Mouse (Mus musculus): Measurements from ENCODE around the gene Gemin6. TPM values are rescaled to one million over a fixed set of nuclear protein-coding genes. Genes with fewer than 3 reads are reported as not detected.
"Not testable (repeated sequence)": the region's sequence is repeated elsewhere in the genome, so short reads cannot be mapped to it uniquely, and the experiment has no call there.

Gene Gemin6
- total RNA-seq (2015; ENCODE audit: low replicate concordance) = 5.9 and 14.1 TPM in 2 replicates
- 11.8 and 14.0 TPM in 2 replicates for total RNA-seq (2017; ENCODE audit: low replicate concordance)

DNA sequence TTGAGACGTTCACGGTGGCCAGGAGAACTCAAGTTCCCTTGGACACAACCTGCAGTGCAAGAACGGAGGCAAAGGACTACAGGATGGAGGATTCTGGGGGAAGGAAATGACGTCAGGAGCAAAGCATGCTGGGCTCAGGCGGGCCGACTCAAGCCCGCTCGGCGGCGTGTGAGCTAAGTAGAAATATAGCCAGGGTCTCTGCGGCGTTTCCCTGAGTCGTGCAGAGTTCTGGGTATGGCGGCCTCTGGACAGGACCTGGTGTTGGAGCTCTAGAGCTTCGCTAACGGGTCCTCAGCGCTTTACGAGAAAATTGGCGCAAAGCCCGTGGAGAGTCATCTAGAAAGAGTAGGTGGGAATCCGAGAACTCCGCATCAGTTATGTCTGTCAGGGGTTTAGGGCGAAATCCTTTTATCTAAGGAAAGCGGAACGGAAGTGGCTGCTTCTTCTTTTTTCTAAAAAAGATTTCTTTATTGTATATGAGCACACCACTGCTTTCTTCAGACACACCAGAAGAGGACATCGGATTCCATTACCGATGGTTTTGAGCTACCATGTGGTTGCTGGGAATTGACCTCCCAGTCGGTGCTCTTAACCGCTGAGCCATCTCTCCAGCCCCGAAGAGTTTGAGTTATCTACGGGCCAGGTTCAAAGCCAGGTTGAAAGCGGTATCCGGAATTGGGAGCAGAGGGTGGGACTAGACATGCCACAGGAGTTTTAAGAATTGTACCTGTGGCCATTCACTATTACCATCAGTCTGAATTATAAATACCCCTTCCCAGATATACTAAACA lies at the start of gene Gemin6:
Gene Gemin6, plus strand, starts transcription at position 116 of the 791 bp plus-strand sequence.
- peak; percentile 100 for ATAC-seq (replicated peaks; ENCODE audit: low FRiP score, poor library complexity, severe bottlenecking)

DNA sequence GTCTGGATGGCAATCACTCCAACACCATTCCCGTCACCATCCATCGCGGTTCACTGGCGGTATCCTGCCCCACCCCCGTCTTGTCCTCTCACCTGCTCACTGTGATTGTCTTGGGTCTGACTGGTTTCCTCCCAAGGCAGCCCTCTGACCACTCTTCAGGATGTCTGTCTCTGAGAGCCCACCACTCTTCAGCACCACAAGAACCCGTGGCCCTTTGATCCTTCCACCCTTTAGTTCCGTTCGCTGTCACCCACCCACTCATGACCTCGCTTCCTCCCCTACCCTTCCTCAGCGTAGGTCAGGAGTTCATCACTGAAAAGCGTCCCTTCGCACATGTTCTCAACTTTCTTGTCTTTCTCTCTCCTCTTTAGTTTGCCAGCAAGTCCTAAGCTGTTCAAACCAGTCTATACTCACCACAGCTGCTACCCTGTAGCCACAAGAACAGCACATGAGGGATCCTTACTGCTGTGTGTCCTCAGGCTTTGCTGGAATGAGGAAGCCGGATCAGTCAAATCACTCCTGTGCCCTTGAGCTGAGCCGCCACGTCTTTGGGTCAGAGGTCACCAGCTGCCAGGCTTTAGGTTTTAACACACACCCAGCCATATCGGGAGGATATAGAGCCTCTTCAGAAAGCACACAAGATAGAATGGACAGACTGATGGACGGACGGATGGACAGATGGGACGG lies 49.4 kb upstream of the Gemin6 start:
- no peak for ATAC-seq (replicated peaks; ENCODE audit: low FRiP score, poor library complexity, severe bottlenecking)

DNA sequence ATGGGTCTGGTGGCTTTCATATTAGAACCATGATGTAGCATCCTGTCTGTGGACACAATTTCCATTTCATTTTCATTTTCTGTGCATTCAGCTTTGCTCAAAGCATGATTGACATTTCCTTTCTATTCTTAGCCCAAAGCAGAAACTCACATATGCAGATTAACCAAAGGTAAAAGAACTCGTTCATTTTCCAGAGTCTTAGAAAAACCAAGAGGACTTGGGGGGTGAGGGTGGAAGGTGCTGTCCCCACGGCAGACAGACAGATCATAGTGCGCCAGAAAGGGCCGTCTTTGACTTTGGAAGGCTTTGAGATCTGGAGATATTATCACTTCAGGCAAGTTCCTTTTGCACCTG lies 48.9 kb upstream of the Gemin6 start:
- ATAC-seq (replicated peaks; ENCODE audit: low FRiP score, poor library complexity, severe bottlenecking) = no peak

DNA sequence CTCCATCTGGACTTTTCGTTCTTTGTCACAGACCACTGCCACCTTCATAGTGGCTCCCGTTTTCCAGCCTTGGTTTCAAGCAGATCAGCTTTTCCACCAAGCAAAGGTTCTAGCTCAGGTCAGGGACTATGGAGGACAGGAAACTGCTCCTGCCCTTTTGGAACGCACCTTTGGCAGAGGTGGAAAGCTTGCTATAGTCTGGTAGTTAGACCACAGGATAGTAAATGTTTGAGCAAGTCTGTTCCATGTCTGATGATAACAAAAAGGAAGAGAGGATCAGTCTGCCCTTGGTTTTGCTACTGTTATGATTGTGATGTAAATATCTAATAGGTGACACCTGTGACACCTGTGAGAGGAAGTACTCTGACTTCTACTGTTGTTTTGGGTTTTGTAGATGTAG lies 48.3 kb upstream of the Gemin6 start:
- no peak for ATAC-seq (replicated peaks; ENCODE audit: low FRiP score, poor library complexity, severe bottlenecking)

DNA sequence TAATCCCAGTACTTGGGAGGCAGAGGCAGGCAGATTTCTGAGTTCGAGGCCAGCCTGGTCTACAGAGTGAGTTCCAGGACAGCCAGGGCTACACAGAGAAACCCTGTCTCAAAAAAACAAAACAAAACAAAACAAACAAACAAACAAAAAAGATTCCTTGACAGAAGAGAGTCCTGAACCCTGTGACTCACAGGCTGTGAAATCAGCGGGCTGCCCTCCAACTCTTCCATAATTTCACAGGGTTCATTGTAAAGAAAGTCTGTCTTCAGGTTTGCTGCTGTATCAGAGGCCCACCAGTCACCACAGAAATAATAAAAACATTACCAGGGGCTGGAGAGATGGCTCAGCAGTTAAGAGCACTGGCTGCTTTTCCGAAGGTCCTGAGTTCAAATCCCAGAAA lies 45.4 kb upstream of the Gemin6 start:
- not testable (repeated sequence) for ATAC-seq (replicated peaks; ENCODE audit: low FRiP score, poor library complexity, severe bottlenecking)

DNA sequence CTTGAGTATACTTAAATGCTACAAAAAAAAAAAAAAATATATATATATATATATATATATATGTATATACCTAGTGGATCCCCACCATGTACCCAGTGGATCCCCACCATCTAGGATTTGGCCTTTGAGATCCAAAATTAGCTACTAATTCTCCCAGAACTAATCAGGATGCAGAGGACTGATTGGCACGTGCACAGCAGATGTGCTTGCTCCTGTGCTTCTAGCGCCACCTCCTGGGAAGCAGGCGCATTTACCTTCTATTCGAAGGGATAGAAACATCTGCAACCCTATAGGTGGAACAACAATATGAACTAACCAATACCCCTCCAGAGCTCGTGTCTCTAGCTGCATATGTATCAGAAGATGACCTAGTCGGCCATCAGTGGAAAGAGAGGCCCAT lies 44.3 kb upstream of the Gemin6 start:
- peak; percentile 68; the same call in 1 of the 2 replicates for ATAC-seq (replicated peaks; ENCODE audit: low FRiP score, poor library complexity, severe bottlenecking)

DNA sequence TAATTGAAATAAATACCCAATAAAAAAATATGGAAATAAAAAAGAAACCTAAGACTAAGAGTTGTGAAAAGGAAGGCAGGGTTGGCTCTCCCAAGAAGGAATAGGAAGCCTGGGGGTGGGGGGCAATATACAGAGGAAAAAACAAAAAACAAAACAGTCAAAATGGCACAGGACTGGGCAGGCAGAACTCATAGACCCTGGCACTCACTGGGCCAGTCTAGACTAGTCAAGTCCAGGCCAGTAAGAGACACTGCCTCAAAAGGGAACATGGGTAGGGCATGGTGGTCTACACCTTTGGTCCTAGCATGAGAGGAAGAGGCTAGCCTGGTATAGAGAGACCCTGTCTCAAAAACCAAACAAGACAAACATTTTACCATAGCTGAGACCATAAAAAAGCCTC lies 43.8 kb upstream of the Gemin6 start:
- no peak for ATAC-seq (replicated peaks; ENCODE audit: low FRiP score, poor library complexity, severe bottlenecking)

DNA sequence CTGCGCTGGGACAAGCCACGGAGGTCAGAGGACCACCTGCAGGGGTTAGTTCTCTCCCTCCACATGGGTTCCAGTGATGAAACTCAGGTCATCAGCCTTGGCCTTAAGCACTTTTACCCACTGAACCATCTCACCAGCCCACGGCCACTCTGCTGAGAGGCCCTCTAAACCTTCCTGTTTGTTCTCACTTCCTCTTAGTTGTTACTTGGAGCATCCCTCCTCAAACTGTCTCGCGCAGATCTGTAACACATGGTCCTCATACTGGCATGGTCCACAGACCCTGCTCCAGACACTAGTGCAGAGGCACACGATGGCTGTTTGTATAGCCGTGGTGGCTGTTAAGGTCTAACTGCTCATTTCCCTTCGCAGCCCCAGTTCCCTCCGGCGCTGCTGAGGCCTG lies 40.6 kb upstream of the Gemin6 start:
- no peak for ATAC-seq (replicated peaks; ENCODE audit: low FRiP score, poor library complexity, severe bottlenecking)

DNA sequence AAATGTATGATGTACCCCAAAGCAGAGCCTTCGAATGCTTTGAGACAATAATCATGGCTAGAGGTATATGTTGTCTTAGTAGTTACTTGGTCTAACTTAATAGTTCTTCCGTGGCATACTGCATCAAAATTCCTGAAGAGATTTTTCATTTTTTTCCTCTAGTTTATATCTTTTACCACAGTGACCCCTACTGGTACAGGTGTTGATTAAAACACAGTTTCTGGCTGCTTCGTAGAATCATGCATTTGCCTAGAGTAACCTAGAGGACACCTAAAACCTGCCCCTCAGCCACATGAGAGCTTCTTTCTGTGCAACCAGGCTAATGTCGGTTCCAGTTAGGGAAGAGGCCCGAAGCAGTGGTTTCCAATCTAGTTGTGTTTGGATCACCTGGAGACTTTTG lies 31.2 kb upstream of the Gemin6 start:
- ATAC-seq (replicated peaks; ENCODE audit: low FRiP score, poor library complexity, severe bottlenecking) = peak; percentile 49; the same call in 1 of the 2 replicates

DNA sequence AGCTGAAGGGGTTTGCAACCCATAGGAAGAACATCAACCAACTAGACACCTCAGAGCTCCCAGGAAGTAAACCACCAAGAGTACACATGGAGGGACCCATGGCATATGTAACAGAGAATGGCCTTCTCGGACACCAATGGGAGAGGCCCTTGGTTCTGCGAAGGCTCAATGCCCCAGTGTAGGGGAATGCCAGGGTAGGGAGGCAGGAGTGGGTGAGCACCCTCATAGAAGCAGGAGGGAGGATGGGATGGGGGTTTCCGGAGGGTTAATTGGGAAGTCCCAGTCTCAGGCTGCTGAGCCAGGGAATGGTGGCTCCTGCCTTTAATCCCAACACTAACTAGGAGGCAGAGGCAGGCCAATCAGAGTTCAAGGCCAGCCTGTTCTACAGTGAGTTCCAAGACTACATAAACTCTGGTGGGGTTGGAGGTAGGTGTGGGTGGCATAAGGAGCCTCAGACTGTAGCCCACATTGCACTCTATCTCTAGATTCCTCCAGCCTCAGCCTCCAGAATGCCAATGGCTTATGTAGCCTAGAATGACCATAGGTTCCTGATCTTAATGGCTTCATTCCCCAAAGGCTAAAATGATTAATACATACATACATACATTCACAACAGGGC lies 25.0 kb upstream of the Gemin6 start:
- ATAC-seq (replicated peaks; ENCODE audit: low FRiP score, poor library complexity, severe bottlenecking) = no peak

DNA sequence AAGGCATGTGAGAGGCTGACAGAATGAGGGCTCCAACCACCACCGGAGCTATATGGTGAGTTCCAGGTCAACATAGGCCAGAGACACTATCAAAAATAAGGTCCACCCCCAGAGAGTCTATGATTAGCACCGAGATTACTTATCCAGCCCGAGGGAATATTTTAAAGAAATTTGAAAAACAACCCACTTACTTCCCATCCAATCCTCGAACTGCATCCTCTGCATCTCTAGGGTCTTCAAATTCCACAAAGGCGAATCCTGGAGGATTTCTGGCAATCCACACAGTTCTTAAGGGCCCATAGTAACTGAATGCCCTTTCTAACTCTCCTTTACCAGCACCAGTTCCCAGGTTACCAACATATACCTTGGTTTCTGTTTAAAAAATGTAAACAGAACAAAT lies 18.6 kb upstream of the Gemin6 start:
- ATAC-seq (replicated peaks; ENCODE audit: low FRiP score, poor library complexity, severe bottlenecking) = no peak

DNA sequence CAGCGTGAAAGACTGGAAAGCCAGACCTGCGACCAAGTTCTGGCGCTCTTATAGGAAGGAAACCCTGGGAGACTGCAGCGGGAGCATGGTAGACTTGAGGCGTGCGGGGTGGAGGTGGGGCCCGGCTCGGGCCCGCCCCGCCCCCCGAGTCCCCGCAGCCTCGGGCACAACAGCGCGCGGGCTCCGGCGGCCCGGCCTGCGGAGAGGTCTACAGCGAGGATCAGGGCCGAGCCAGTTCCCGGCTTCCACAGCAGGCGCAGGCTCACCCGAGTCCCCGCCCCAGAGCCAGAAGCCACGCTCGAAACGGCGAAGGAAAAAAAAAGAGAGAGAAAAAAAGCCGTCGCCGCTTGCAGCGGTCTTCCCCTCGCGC lies 18.0 kb upstream of the Gemin6 start:
- peak; percentile 64 for ATAC-seq (replicated peaks; ENCODE audit: low FRiP score, poor library complexity, severe bottlenecking)

DNA sequence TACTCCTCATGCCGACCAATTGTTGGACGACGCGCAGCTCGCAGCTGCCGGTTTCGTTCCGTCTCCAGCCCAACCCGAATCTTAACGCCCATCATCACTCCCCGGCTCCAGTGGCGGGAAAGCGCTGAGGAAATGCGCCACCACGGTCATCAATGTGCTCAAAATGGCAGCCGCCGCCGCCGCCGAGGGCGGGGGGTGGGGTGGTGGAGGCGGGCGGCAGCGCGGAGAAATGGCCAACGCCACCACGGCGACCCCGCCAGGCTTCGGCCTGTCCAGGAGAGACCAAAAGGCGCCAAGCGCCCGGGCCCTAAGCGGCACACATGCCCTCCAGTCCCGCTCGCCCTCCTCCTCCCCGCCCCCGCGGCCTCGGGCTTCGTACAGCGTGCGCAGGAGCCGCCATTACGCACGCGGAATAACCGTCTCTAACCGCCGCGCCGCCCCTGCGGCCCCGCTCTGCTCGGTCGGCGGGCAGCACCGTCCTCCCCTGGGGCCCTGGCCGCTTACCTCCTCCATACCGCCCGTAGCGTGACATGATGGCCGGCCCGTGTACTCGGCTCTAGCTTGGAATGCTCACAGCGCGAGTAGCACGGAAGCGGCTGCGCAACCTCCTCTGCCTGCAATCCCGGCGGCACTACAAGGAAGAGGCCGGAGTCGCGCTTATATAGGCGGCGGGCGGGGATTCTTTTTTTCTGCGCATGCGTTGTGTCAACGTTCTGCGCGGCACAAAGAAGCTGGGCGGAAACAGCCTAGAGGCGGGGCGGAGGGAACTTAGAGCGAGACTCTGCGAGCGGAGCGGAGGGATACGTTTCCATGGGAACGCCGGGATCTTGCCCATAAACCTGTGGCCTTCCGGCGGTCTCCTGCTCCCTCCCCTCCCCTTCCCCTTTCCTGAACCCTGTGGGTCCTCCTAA lies 17.3 kb upstream of the Gemin6 start, which contains the start of the genes Srsf7 and Ttc39d:
Gene Srsf7, minus strand, starts transcription at position 637 of the 911 bp plus-strand sequence.
Gene Ttc39d, plus strand, starts transcription at position 790 of the 911 bp plus-strand sequence.
- peak; percentile 94 for ATAC-seq (replicated peaks; ENCODE audit: low FRiP score, poor library complexity, severe bottlenecking)

DNA sequence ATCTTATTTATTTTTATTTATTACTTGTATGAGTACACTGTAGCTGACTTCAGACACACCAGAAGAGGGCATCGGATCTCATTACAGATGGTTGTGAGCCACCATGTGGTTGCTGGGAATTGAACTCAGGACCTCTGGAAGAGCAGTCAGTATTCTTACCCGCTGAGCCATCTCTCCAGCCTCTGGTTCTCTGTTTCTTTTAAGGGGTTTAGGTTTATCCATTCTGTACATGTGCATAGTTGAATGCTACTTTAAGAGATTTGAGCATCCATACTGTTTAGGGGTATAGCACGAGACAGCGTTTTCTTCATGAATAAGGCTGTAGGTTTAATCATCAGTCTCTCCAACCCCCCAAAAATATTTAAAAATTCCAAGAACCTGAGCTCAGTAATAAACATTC lies 10.2 kb upstream of the Gemin6 start:
- not testable (repeated sequence) for ATAC-seq (replicated peaks; ENCODE audit: low FRiP score, poor library complexity, severe bottlenecking)

DNA sequence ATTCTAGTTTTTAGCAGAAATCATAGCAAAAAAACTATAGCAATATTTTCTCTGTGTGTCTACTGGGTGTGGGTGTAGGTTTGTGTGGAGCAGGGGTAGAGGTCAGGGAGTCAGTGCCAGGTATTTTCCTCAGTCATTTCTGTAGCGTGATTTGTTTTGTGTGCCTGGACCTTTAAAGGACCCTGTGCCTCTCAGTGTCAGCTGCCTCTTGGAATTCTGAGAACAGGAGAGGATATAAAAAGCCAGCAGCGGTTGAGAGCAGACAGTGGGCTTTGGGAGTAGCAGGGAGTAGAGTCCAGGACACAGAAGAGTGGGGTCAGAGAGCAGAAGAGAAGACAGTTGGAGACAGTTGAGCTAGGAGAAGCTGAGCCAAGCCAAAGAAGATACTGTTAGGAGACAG lies 4.1 kb upstream of the Gemin6 start:
- no peak for ATAC-seq (replicated peaks; ENCODE audit: low FRiP score, poor library complexity, severe bottlenecking)

DNA sequence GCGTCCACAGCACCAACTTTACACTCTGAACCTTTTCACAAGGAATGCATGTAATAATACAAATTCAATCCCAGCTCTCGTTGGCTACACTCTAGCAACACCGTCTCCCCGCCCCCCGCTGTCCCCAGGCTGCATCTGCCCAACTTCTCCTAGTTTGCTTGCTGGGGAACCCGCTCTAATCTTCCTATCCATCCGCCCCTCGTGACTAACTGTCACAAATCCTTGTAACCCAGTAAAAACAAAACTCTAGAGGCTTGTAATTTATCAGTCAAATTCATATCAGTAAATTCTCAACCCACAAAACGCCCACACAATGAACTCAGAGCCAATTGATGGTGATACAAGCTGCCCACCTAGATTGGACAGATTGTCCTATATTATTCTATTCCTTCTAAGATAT lies 3.0 kb upstream of the Gemin6 start:
- ATAC-seq (replicated peaks; ENCODE audit: low FRiP score, poor library complexity, severe bottlenecking) = no peak

DNA sequence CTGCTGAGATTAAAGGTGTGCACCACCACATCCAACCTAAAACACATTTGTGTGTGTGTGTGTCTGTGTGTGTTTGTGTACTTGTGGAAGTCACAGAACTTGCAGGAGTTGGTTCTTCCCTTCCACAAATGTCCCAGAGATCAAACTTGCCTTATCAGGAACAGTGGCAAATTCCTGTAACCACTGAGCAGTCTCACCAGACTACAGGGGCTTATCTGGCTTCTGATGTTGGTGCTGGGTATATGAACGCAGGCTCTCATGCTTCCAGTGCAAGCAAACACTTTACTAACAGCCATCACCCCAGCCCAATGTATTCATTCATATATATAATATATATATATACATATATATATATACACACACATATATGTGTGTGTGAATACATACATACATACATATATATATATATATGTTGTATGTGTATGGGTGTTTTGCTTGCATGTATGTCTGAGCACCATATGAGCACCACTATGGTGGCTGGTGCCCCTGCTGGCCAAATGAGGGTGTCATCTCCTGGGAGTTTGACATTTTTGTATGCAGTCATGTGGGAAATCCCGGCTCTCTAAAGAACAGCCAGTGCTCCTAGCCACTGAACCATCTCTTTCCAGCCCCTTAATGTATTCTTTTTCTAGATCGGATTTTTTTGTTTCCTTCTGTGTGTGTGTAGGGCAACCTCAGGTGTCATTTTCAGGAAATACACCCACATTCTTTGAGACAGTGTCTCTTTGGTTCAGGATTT lies 2.2 kb upstream of the Gemin6 start:
- no peak for ATAC-seq (replicated peaks; ENCODE audit: low FRiP score, poor library complexity, severe bottlenecking)

DNA sequence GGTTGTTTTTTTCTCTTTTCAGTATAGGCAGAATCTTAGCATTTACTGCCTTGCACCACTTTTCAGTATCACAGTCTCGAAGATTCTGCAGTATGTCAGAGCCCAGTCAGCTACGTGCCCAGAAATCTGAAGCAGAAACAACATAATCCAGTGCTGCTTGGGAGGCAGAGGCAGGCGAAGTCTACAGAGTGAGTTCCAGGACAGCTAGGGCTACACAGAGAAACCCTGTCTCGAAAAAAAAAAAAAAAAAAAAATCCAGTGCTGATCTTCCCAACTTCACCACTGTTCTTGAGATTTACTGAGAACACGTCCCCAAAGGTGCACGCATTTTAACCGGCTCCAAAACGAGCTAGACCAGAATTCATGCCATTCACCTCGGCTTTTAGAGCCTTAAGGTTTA lies 412 bp upstream of the Gemin6 start:
- ATAC-seq (replicated peaks; ENCODE audit: low FRiP score, poor library complexity, severe bottlenecking) = peak; percentile 66

DNA sequence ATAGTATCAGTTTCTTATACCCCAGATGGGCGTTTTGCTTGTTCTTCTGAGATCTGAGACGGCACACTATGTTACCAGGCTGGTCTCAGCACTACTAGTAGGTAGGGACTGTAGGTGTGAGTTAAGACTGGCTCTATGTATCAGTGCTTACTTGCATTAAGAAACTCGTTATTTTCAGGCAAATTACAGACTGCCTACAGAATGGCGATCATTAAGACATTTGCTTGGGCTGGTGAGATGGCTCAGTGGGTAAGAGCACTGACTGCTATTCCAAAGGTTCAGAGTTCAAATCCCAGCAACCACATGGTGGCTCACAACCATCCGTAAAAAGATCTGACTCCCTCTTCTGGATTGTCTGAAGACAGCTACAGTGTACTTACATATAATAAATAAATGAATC lies 901 bp downstream of the Gemin6 start:
- ATAC-seq (replicated peaks; ENCODE audit: low FRiP score, poor library complexity, severe bottlenecking) = not testable (repeated sequence)
